Mouse (Mus musculus) midbrain, postnatal 0 days (tissue): ENCODE results near the gene Mllt6. TPM values are rescaled to one million over a fixed set of nuclear protein-coding genes. Genes with fewer than 3 reads are reported as not detected.

Source experiments
- ATAC-seq: fragments of 200-750 bp; cut with Nextera tagmentation; 2 replicates; pipeline ENCODE4 v1.8.0; 2017; ENCODE audit warnings: moderate number of reproducible peaks, mild to moderate bottlenecking, moderate TSS enrichment, moderate library complexity; ENCODE audit not compliant: low FRiP score
- DNase-seq: peaks from one replicate; pipeline ENCODE4 v3.0.0-alpha.2; 2015; ENCODE audit warnings: low spot score
- H3K27ac ChIP-seq: fragments of 300-500 bp; sonication (generic); 2 replicates; pipeline ENCODE4 v1.5.1; 2014; ENCODE audit warnings: low read depth, mild to moderate bottlenecking, low read length, mixed read lengths
- H3K27me3 ChIP-seq: fragments of 300-500 bp; sonication (generic); 2 replicates; pipeline ENCODE4 v1.6.1; 2014; ENCODE audit warnings: low read length, control low read depth, mixed read lengths; ENCODE audit not compliant: insufficient read depth
- H3K36me3 ChIP-seq: fragments of 300-500 bp; sonication (generic); 2 replicates; pipeline ENCODE4 v1.6.1; 2014; ENCODE audit warnings: low read length, control low read depth, mixed read lengths; ENCODE audit not compliant: insufficient read depth
- H3K4me1 ChIP-seq: fragments of 300-500 bp; sonication (generic); 2 replicates; pipeline ENCODE4 v1.6.1; 2014; ENCODE audit warnings: mild to moderate bottlenecking, control low read depth, antibody characterized with exemption, low read length, mixed read lengths; ENCODE audit not compliant: insufficient read depth
- H3K4me2 ChIP-seq: fragments of 300-500 bp; sonication (generic); 2 replicates; pipeline ENCODE4 v1.6.1; 2014; ENCODE audit warnings: low read depth, mild to moderate bottlenecking, low read length, mixed read lengths; ENCODE audit not compliant: poor library complexity, severe bottlenecking
- H3K4me3 ChIP-seq: fragments of 300-500 bp; sonication (generic); 2 replicates; pipeline ENCODE4 v1.5.1; 2014; ENCODE audit warnings: low read depth, mild to moderate bottlenecking, low read length, moderate library complexity
- H3K9ac ChIP-seq: fragments of 300-500 bp; sonication (generic); replicated peaks from 2 replicates; pipeline ENCODE4 v1.6.1; 2014; ENCODE audit warnings: mild to moderate bottlenecking, low read length, moderate library complexity, mixed read lengths; ENCODE audit not compliant: poor library complexity, severe bottlenecking
- H3K9me3 ChIP-seq: fragments of 300-500 bp; sonication (generic); 2 replicates; pipeline ENCODE4 v1.6.1; 2016; ENCODE audit warnings: low read length, control low read depth
- CTCF ChIP-seq: IDR thresholded peaks from 2 replicates; pipeline ENCODE4 v1.5.1; 2016; ENCODE audit warnings: antibody characterized with exemption, mild to moderate bottlenecking
- WGBS: fragments of 180-500 bp; shearing (Covaris S2); extraction: QIAGEN DNeasy Blood & Tissue Kit; methylation state at CpG from one replicate; pipeline ENCODE4 v1.1.7; 2014; 5-methylcytosine and 5-hydroxymethylcytosine counted together
- polyA plus RNA-seq: library from polyadenylated mRNA; unstranded; fragments of >200 nt; fragmentation: Nextera tagmentation; extraction: Ambion mirVana; gene quantifications from 2 replicates; pipeline ENCODE4 v1.2.1, GENCODE M21; 2015
- total RNA-seq: library from RNA; depleted of rRNA; stranded (reverse); fragments of >200 nt; gene quantifications from 2 replicates; pipeline ENCODE4 v1.2.3, GENCODE M21; 2014

Gene Mllt6
- total and polyA plus RNA-seq, 2 experiments from 2014 or later: 1.7 to 52.8 TPM

- H3K4me3 ChIP-seq: no peak overlapping the region
- no peak for ATAC-seq
- H3K4me2 ChIP-seq: no peak overlapping the region
- no peaks in the 10 kb centered on the region for H3K27me3 ChIP-seq
- WGBS: 90% methylated on average over 14 of the region's 14 CpGs
- DNase-seq: no peak
- H3K9me3 ChIP-seq: no peaks in the 10 kb centered on the region
- peaks cover 56% of the 10 kb centered on the region for H3K36me3 ChIP-seq
- H3K4me1 ChIP-seq: no peaks in the 10 kb centered on the region
- no peak overlapping the region for H3K27ac ChIP-seq
- TF ChIP-seq CTCF: no peak; the same call in 1 of the 2 replicates
- H3K9ac ChIP-seq: no peak overlapping the region
Measured at GRCm38 (mm10) chr11:97714784-97715760, 51.9 kb downstream of the Mllt6 start.

DNA sequence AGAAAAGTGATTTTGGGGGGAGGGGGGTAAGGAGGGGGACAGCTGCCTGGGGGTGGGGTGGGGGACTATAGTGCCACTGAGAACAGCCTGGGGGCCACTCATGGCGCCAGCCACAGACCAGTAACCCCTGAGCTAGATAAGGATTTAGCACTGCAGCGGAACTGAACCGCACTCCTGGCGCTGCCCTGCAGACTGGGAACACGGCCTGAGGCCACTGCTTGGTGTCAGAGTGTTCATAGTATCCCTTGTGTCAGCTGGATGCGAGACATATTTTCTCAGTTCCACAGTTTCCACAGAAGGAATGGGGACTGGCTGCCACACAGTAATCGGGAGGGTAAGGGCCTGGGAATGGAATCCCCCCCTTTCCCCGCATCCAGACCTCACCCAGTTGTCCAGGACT lies 52.8 kb downstream of the Mllt6 start:
- H3K36me3 ChIP-seq: peaks cover 63% of the 10 kb centered on the region
- no peak for TF ChIP-seq CTCF
- no peaks in the 10 kb centered on the region for H3K27me3 ChIP-seq
- WGBS: 85% methylated on average over 8 of the region's 8 CpGs
- no peak overlapping the region for H3K27ac ChIP-seq
- DNase-seq: no peak
- H3K4me2 ChIP-seq: no peak overlapping the region
- no peaks in the 10 kb centered on the region for H3K9me3 ChIP-seq
- no peak overlapping the region for H3K9ac ChIP-seq
- H3K4me1 ChIP-seq: no peaks in the 10 kb centered on the region
- H3K4me3 ChIP-seq: no peak overlapping the region
- no peak for ATAC-seq

DNA sequence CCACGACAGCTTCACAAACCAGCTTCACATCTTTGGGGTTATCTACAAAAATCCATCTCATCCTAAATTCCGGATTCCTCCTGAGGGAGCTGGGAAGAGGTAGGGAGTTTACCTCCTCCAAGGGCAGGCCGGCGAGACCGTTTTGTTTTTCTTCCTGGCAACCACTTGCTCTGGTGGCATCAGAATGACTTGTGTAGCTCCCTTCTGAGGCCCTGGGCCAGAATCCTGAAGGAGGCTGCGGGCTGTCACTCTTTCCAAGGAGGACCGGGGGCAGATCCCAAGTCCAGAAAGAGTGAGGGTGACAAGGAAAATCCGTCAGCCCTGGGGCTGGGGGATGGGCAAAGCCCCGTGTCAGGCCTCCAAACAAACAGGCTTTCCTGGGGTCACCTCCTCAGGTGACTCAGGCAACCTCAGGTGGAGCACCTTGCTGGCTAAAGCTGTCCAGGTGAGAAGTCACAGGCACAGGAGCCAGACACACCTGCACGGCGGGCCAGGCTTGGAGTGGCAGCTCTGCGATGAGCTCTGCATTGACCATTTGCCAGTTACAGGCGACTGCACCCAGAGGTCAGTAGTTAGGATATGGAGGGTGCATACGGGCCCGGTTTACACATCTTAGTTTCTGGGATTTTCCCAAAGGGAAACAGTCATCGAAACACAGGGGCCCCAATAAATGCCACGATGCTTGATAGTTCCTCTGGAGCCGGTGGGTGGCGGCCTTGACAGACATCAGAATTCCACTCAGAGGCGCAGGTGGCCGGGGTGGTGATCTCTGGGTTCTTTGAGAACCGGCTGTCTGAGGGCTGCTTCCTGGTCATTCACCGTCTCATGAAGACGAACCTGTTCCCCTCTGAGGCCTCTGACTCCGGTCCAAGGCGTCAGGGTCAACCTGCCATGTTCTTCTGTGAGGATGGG lies 54.4 kb downstream of the Mllt6 start:
- H3K27ac ChIP-seq: no peak overlapping the region
- H3K27me3 ChIP-seq: no peaks in the 10 kb centered on the region
- no peaks in the 10 kb centered on the region for H3K9me3 ChIP-seq
- DNase-seq (no peak), ATAC-seq (no peak)
- no peak overlapping the region for H3K4me2 ChIP-seq
- 88% methylated on average over 26 of the region's 26 CpGs for WGBS
- H3K4me1 ChIP-seq: no peaks in the 10 kb centered on the region
- H3K9ac ChIP-seq: no peak overlapping the region
- peaks cover 64% of the 10 kb centered on the region for H3K36me3 ChIP-seq
- H3K4me3 ChIP-seq: no peak overlapping the region
- TF ChIP-seq CTCF: no peak

- H3K36me3 ChIP-seq: peaks cover 63% of the 10 kb centered on the region
- H3K27me3 ChIP-seq: no peaks in the 10 kb centered on the region
- ATAC-seq (no peak), DNase-seq (no peak)
- H3K9me3 ChIP-seq: no peaks in the 10 kb centered on the region
- no peak overlapping the region for H3K27ac ChIP-seq
- H3K4me1 ChIP-seq: no peaks in the 10 kb centered on the region
- H3K4me2 ChIP-seq: no peak overlapping the region
- H3K4me3 ChIP-seq: no peak overlapping the region
- 87% methylated on average over 15 of the region's 15 CpGs for WGBS
- no peak overlapping the region for H3K9ac ChIP-seq
- TF ChIP-seq CTCF: no peak
Measured at GRCm38 (mm10) chr11:97718281-97718860, 55.2 kb downstream of the Mllt6 start.

- WGBS: 88% methylated on average over 4 of the region's 4 CpGs
- Histone ChIP-seq H3K27me3 (no peaks in the 10 kb centered on the region), H3K27ac (no peak overlapping the region), H3K9me3 (no peaks in the 10 kb centered on the region), H3K4me2 (no peak overlapping the region), H3K9ac (no peak overlapping the region), H3K4me1 (no peaks in the 10 kb centered on the region), H3K36me3 (peaks cover 67% of the 10 kb centered on the region), H3K4me3 (no peak overlapping the region)
- no peak for DNase-seq
- no peak for ATAC-seq
- TF ChIP-seq CTCF: no peak
Measured at GRCm38 (mm10) chr11:97719041-97719440, 55.8 kb downstream of the Mllt6 start.
